8 mouse cellular contexts compared by ENCODE assay signal in genomic region chr8:108699454-108700345, GRCm38 (mm10).
A peak's percentile ranks its signal among the peaks of the same experiment; 100 is the strongest.
DNase-seq lines count a peak whose midpoint lies in the region; ATAC-seq lines count a peak whose summit lies in the region.

No protein-coding gene starts in this region.

- ATAC-seq in kidney, embryonic 16.5 days (ENCODE audit: low FRiP score, low TSS enrichment) = no peak
- no peak; the same call in 1 of the 2 replicates for ATAC-seq in embryonic facial prominence, embryonic 12.5 days (ENCODE audit: insufficient number of reproducible peaks, insufficient read depth, low FRiP score, low TSS enrichment)
- ATAC-seq in intestine, embryonic 14.5 days (replicated peaks; ENCODE audit: low FRiP score, low TSS enrichment, low read depth) = no peak
- no peak for ATAC-seq in neural tube, embryonic 13.5 days (ENCODE audit: low read depth)

- H3K4me1 ChIP-seq in kidney, embryonic 16.5 days (ENCODE audit: insufficient read depth, low read length) = peaks cover 43% of the 10 kb centered on the region
- H3K4me1 ChIP-seq in embryonic facial prominence, embryonic 12.5 days = peaks cover 47% of the 10 kb centered on the region
- H3K4me1 ChIP-seq in intestine, embryonic 14.5 days (replicated peaks; ENCODE audit: control insufficient read depth, insufficient read depth, low read length) = peaks cover 35% of the 10 kb centered on the region
- peaks cover 53% of the 10 kb centered on the region for H3K4me1 ChIP-seq in neural tube, embryonic 13.5 days (replicated peaks)

- H3K36me3 ChIP-seq in kidney, embryonic 16.5 days (ENCODE audit: insufficient read depth, low read length) = no peaks in the 10 kb centered on the region
- H3K36me3 ChIP-seq in embryonic facial prominence, embryonic 12.5 days = no peaks in the 10 kb centered on the region
- H3K36me3 ChIP-seq in intestine, embryonic 14.5 days (ENCODE audit: control insufficient read depth, insufficient read depth, low read length) = no peaks in the 10 kb centered on the region
- no peaks in the 10 kb centered on the region for H3K36me3 ChIP-seq in neural tube, embryonic 13.5 days

- 5% methylated on average over 23 of the region's 23 CpGs for WGBS in kidney, embryonic 16.5 days
- WGBS in embryonic facial prominence, embryonic 12.5 days = 2% methylated on average over 23 of the region's 23 CpGs
- 9% methylated on average over 23 of the region's 23 CpGs for WGBS in intestine, embryonic 14.5 days
- 2% methylated on average over 23 of the region's 23 CpGs for WGBS in neural tube, embryonic 13.5 days

- peak overlapping the region; percentile 44 for H3K4me2 ChIP-seq in kidney, embryonic 16.5 days (replicated peaks; ENCODE audit: low read depth, low read length)
- peak overlapping the region; percentile 64 for H3K4me2 ChIP-seq in embryonic facial prominence, embryonic 12.5 days (replicated peaks)
- H3K4me2 ChIP-seq in intestine, embryonic 14.5 days (ENCODE audit: low read length) = peak overlapping the region; percentile 42
- H3K4me2 ChIP-seq in neural tube, embryonic 13.5 days = peak overlapping the region; percentile 53

- peaks cover 64% of the 10 kb centered on the region for H3K27me3 ChIP-seq in kidney, embryonic 16.5 days (ENCODE audit: insufficient read depth, low read length)
- peaks cover 25% of the 10 kb centered on the region for H3K27me3 ChIP-seq in embryonic facial prominence, embryonic 12.5 days
- H3K27me3 ChIP-seq in intestine, embryonic 14.5 days (replicated peaks; ENCODE audit: control insufficient read depth, insufficient read depth, low read length) = peaks cover 40% of the 10 kb centered on the region
- H3K27me3 ChIP-seq in neural tube, embryonic 13.5 days = peaks cover 72% of the 10 kb centered on the region

- H3K27ac ChIP-seq in kidney, embryonic 16.5 days (ENCODE audit: low read length) = no peak overlapping the region
- peak overlapping the region; percentile 84 for H3K27ac ChIP-seq in embryonic facial prominence, embryonic 12.5 days
- no peak overlapping the region for H3K27ac ChIP-seq in intestine, embryonic 14.5 days (ENCODE audit: low read depth)
- peak overlapping the region; percentile 86 for H3K27ac ChIP-seq in neural tube, embryonic 13.5 days (replicated peaks)

- no peaks in the 10 kb centered on the region for H3K9me3 ChIP-seq in kidney, embryonic 16.5 days (ENCODE audit: low read length)
- no peaks in the 10 kb centered on the region for H3K9me3 ChIP-seq in embryonic facial prominence, embryonic 12.5 days
- no peaks in the 10 kb centered on the region for H3K9me3 ChIP-seq in intestine, embryonic 14.5 days (ENCODE audit: control insufficient read depth, low read length)
- no peaks in the 10 kb centered on the region for H3K9me3 ChIP-seq in neural tube, embryonic 13.5 days

- peak overlapping the region; percentile 26 for H3K4me3 ChIP-seq in kidney, embryonic 16.5 days (ENCODE audit: low read length)
- peak overlapping the region; percentile 31 for H3K4me3 ChIP-seq in embryonic facial prominence, embryonic 12.5 days
- peak overlapping the region; percentile 6 for H3K4me3 ChIP-seq in intestine, embryonic 14.5 days (ENCODE audit: low read depth, low read length)
- peak overlapping the region; percentile 28 for H3K4me3 ChIP-seq in neural tube, embryonic 13.5 days

- DNase-seq in kidney, postnatal 14 days = no peak
- DNase-seq in intestine, embryonic 14.5 days (ENCODE audit: low spot score) = peak; percentile 70
- DNase-seq in B cell, adult 2 months = no peak
- no peak for DNase-seq in layer of hippocampus, adult 11-12 months (ENCODE audit: low spot score)
- DNase-seq in T-cell, adult 2 months (ENCODE audit: low spot score) = no peak

- H3K9ac ChIP-seq in kidney, embryonic 16.5 days (replicated peaks; ENCODE audit: low read length) = 0 out of 2 replicates have a peak overlapping the region, but pooled peaks have one; percentile 11
- peak overlapping the region; percentile 40 for H3K9ac ChIP-seq in embryonic facial prominence, embryonic 12.5 days
- peak overlapping the region; percentile 34 for H3K9ac ChIP-seq in intestine, embryonic 14.5 days (ENCODE audit: low read length)
- H3K9ac ChIP-seq in neural tube, embryonic 13.5 days = peak overlapping the region; percentile 66

Comparison
In these comparisons a context has a peak if more than half of its experiments do, and no peak if none do; other contexts are left out.
1. H3K27ac ChIP-seq: peak in embryonic facial prominence, embryonic 12.5 days (single experiment) and neural tube, embryonic 13.5 days (single experiment); none in kidney, embryonic 16.5 days (single experiment) and intestine, embryonic 14.5 days (single experiment).
2. H3K9ac ChIP-seq: peak in every context shown above with its lines; median percentile 66 in neural tube, embryonic 13.5 days; 40 in embryonic facial prominence, embryonic 12.5 days; 34 in intestine, embryonic 14.5 days; 11 in kidney, embryonic 16.5 days.
3. Peak in every context shown above with its lines, with median percentiles within 50 percentile points of each other: H3K4me2 ChIP-seq and H3K4me3 ChIP-seq.